Mouse (Mus musculus): ENCODE results near the gene Akr1c13. TPM values are rescaled to one million over a fixed set of nuclear protein-coding genes. Genes with fewer than 3 reads are reported as not detected.
"Not testable (repeated sequence)": the region's sequence is repeated elsewhere in the genome, so short reads cannot be mapped to it uniquely, and the experiment has no call there.

The Akr1c13 gene
- polyA plus RNA-seq, 1 experiment from 2014 or later: 3.8 TPM

DNA sequence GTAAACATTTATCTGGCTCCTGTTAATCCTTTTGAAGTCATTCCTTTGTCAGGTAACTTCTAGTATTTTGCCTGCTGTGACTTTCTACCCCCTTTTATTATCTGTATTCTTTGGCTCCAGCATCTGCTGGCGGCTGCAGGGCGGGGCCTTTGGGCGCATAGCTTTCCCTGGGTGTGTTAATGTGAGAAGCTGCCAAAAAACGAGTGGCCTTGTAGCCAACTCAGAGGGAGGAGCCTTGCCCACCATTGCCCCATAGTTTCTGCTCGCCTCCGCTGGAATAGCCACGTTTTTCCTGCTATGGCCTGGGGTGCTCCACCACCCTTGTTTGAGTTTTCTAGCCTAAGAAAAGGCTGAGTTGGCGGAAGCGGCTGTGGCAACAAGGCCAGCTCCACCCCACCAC is 7.8 kb upstream of the Akr1c13 start:
- Histone ChIP-seq H3K36me3 (ENCODE audit: insufficient read depth) (no peaks in the 10 kb centered on the region), H3K4me2 (no peak overlapping the region), H3K9me3 (ENCODE audit: low read depth, low read length) (no peaks in the 10 kb centered on the region; the same call in 1 of the 2 replicates), H3K27ac (ENCODE audit: low read depth) (no peak overlapping the region), H3K4me1 (ENCODE audit: insufficient read depth) (no peaks in the 10 kb centered on the region), H3K27me3 (ENCODE audit: insufficient read depth, low read length) (no peaks in the 10 kb centered on the region), H3K9ac (no peak overlapping the region), H3K4me3 (ENCODE audit: low read depth, low read length) (no peak overlapping the region)
- ATAC-seq (ENCODE audit: insufficient read depth) (no peak), DNase-seq (no peak)
- 66% methylated on average over 9 of the region's 9 CpGs for WGBS
- TF ChIP-seq CTCF (IDR thresholded peaks at IDR 0.05; ENCODE audit: low read depth): no peak

- H3K27me3 ChIP-seq (ENCODE audit: insufficient read depth, low read length); ATAC-seq (ENCODE audit: insufficient read depth); H3K4me2 ChIP-seq; H3K9me3 ChIP-seq (ENCODE audit: low read depth, low read length); H3K4me1 ChIP-seq (ENCODE audit: insufficient read depth); H3K36me3 ChIP-seq (ENCODE audit: insufficient read depth); H3K27ac ChIP-seq (ENCODE audit: low read depth); H3K9ac ChIP-seq; H3K4me3 ChIP-seq (ENCODE audit: low read depth, low read length): not testable (repeated sequence)
- WGBS: 74% methylated on average over 7 of the region's 7 CpGs
- peak; percentile 28; the same call in 1 of the 2 replicates for TF ChIP-seq CTCF (IDR thresholded peaks at IDR 0.05; ENCODE audit: low read depth)
- DNase-seq: peak; percentile 18
Measured at GRCm38 (mm10) chr13:4186641-4187411, 4.1 kb upstream of the Akr1c13 start.

DNA sequence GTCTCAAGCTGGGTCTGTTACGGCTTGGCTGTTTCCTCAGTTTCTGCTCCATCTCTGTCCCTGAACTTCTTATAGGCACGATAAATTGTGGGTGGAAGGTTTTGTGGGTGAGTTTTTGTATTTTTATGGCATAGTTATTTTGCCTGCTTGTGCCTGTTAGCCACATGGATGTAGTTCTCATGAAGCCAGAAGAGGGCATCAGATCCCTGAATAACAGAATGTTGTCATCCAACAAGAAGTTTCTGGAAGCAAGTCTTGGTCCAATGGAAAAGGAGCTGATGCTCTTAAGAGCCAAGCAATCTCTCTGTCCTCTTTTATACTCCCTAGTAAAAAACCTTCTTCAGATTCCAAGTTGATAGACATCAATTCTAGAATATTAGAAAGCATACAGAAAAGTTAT is 2.8 kb upstream of the Akr1c13 start:
- no peaks in the 10 kb centered on the region for H3K36me3 ChIP-seq (ENCODE audit: insufficient read depth)
- no peak overlapping the region for H3K4me3 ChIP-seq (ENCODE audit: low read depth, low read length)
- no peaks in the 10 kb centered on the region for H3K4me1 ChIP-seq (ENCODE audit: insufficient read depth)
- no peaks in the 10 kb centered on the region for H3K9me3 ChIP-seq (ENCODE audit: low read depth, low read length)
- 82% methylated on average over 2 of the region's 2 CpGs for WGBS
- DNase-seq (peak; percentile 52), ATAC-seq (ENCODE audit: insufficient read depth) (no peak)
- TF ChIP-seq CTCF (IDR thresholded peaks at IDR 0.05; ENCODE audit: low read depth): peak; percentile 52
- no peak overlapping the region for H3K9ac ChIP-seq
- H3K4me2 ChIP-seq: no peak overlapping the region
- no peak overlapping the region for H3K27ac ChIP-seq (ENCODE audit: low read depth)
- H3K27me3 ChIP-seq (ENCODE audit: insufficient read depth, low read length): no peaks in the 10 kb centered on the region

- no peak for ATAC-seq (ENCODE audit: insufficient read depth)
Measured at GRCm38 (mm10) chr13:4192511-4192910, 1.6 kb downstream of the Akr1c13 start.

DNA sequence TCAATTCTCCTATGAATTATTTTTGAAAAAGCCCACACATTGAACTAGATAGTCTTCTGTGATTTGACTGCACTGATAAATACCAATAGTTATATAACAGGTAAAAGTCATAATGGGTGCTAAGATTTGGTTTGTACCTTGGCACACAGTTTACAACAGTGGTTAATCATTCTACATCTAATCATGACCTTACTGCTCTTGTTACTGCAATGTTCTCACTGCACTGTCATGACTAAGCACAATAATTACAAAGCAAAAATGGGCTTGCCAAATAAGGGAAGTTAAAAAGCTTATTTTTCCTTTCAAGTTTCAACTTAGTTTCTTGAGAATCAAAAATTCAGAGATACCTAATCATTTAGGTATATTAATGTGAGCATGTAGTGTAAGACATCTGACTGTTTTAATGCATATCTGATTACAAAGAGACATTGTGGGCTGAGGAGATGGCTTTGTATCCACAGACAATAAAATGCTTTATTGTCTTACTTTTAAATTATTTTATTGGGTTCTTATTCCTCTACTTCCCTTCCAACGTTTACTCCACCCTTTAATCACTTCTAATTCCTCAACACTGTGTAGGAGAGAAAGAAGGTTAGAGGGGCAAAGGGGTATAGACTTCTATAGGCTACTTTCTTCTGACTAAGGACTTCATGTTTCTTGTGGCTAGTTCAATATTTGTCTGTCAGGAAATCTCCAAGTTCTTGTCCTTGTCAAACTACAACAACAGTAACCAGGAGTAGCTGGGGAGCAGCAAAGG is 15.4 kb downstream of the Akr1c13 start:
- no peak for TF ChIP-seq CTCF (IDR thresholded peaks at IDR 0.05; ENCODE audit: low read depth)
- no peaks in the 10 kb centered on the region for H3K4me1 ChIP-seq (ENCODE audit: insufficient read depth)
- DNase-seq: no peak
- no peaks in the 10 kb centered on the region for H3K36me3 ChIP-seq (ENCODE audit: insufficient read depth)
- H3K4me3 ChIP-seq (ENCODE audit: low read depth, low read length): no peak overlapping the region
- WGBS: 44% methylated on average over 1 of the region's 1 CpGs
- no peaks in the 10 kb centered on the region for H3K27me3 ChIP-seq (ENCODE audit: insufficient read depth, low read length)
- ATAC-seq (ENCODE audit: insufficient read depth): no peak
- H3K9ac ChIP-seq: no peak overlapping the region
- no peak overlapping the region for H3K27ac ChIP-seq (ENCODE audit: low read depth)
- no peak overlapping the region for H3K4me2 ChIP-seq
- H3K9me3 ChIP-seq (ENCODE audit: low read depth, low read length): no peaks in the 10 kb centered on the region

More at GRCm38 (mm10) chr13:4192511-4192910, 1.6 kb downstream of the Akr1c13 start:
- Histone ChIP-seq H3K9ac (no peak overlapping the region), H3K27ac (ENCODE audit: low read depth) (no peak overlapping the region), H3K9me3 (ENCODE audit: low read depth, low read length) (no peaks in the 10 kb centered on the region), H3K27me3 (ENCODE audit: insufficient read depth, low read length) (no peaks in the 10 kb centered on the region), H3K4me1 (ENCODE audit: insufficient read depth) (no peaks in the 10 kb centered on the region), H3K36me3 (ENCODE audit: insufficient read depth) (no peaks in the 10 kb centered on the region), H3K4me2 (no peak overlapping the region), H3K4me3 (ENCODE audit: low read depth, low read length) (no peak overlapping the region)
- TF ChIP-seq CTCF (IDR thresholded peaks at IDR 0.05; ENCODE audit: low read depth): no peak
- DNase-seq: no peak
- 55% methylated on average over 3 of the region's 3 CpGs for WGBS

DNA sequence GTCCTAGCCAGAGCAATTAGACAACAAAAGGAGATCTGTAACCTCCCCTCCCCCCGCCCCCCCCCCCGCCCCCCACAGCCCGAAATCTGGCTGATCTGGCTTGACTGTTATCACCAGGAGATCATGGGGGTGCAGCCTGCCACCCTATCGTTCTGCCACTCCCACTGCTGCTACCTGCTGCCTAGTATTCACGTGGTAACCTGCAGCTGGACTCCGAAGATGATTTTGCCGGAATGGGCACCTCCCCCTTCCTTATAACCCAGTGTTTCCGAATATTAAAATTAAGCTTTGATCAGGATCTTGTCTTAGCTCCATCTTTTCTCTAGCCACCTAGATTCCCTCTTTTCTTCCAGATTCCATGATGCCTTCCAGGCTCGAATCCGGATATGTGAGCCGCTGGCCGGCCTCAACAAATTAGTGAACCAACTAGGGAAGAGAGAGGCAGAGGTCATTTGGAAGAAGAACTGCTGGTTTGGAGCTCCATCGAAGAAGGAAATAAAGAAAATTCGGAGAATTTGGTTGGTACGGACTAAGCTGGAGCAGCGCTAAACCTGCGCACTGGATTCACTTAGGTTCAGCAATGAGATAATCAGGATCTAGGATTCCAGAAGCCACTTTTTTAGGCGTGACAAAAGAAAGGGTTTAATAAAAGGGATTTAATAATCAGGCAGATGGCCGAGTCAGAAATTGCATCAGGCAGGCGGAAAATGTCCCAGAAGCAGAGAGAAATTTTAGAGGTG is 20.8 kb downstream of the Akr1c13 start:
- WGBS: 75% methylated on average over 20 of the region's 20 CpGs
- Histone ChIP-seq H3K27me3 (ENCODE audit: insufficient read depth, low read length) (no peaks in the 10 kb centered on the region), H3K36me3 (ENCODE audit: insufficient read depth) (no peaks in the 10 kb centered on the region), H3K9me3 (ENCODE audit: low read depth, low read length) (no peaks in the 10 kb centered on the region), H3K9ac (no peak overlapping the region), H3K27ac (ENCODE audit: low read depth) (no peak overlapping the region), H3K4me1 (ENCODE audit: insufficient read depth) (no peaks in the 10 kb centered on the region), H3K4me3 (ENCODE audit: low read depth, low read length) (no peak overlapping the region), H3K4me2 (no peak overlapping the region)
- no peak for ATAC-seq (ENCODE audit: insufficient read depth)
- no peak for DNase-seq
- no peak for TF ChIP-seq CTCF (IDR thresholded peaks at IDR 0.05; ENCODE audit: low read depth)

DNA sequence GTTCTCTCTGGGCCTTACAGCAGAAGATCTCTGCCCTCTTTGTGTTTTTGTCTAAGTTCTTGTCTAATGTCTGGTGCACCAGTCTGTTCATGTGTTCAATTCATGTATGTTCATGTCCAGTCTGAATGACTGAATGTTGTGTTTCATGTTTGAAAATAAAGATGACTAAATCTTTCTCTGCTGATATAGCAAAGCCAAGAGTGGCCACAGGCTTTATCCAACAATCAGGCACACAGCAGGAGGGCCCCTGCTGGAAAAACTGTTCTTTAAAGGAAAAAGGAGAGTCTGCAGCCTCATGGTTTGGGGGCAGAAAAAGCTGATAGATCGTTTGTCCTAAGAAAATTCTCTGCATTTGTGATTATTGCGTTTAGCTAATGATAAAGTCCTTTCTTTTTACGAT is 21.4 kb downstream of the Akr1c13 start:
- Histone ChIP-seq H3K4me2 (no peak overlapping the region), H3K9ac (no peak overlapping the region), H3K27ac (ENCODE audit: low read depth) (no peak overlapping the region), H3K36me3 (ENCODE audit: insufficient read depth) (no peaks in the 10 kb centered on the region), H3K27me3 (ENCODE audit: insufficient read depth, low read length) (no peaks in the 10 kb centered on the region), H3K4me1 (ENCODE audit: insufficient read depth) (no peaks in the 10 kb centered on the region), H3K4me3 (ENCODE audit: low read depth, low read length) (no peak overlapping the region), H3K9me3 (ENCODE audit: low read depth, low read length) (no peaks in the 10 kb centered on the region)
- WGBS: 68% methylated on average over 3 of the region's 3 CpGs
- TF ChIP-seq CTCF (IDR thresholded peaks at IDR 0.05; ENCODE audit: low read depth): no peak
- ATAC-seq (ENCODE audit: insufficient read depth) (no peak), DNase-seq (no peak)

DNA sequence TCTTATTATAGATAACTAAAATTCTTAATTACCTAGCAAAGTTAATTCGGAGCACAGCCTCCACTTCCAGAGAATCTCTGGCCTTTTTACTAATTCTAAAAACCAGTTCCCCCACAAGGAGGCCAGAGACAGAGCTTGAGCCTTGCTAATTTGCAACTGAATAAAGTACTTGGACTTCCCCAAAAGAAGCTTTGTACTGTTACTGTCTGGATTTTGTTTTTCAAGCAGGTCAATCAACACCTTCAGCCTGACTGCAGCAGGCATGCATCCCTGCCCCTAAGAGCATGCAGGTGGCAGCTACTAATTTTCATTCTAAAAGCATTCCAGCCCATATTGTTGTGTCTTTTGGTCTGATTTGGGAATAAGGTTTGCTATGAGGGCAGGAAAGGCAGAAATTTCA is 24.5 kb downstream of the Akr1c13 start:
- WGBS: 86% methylated on average over 1 of the region's 1 CpGs
- not testable (repeated sequence) for H3K9me3 ChIP-seq (ENCODE audit: low read depth, low read length); H3K27ac ChIP-seq (ENCODE audit: low read depth); H3K4me2 ChIP-seq; H3K27me3 ChIP-seq (ENCODE audit: insufficient read depth, low read length); ATAC-seq (ENCODE audit: insufficient read depth); H3K4me3 ChIP-seq (ENCODE audit: low read depth, low read length); H3K36me3 ChIP-seq (ENCODE audit: insufficient read depth); H3K4me1 ChIP-seq (ENCODE audit: insufficient read depth); DNase-seq; H3K9ac ChIP-seq
